Mouse (Mus musculus) heart, postnatal 0 days (tissue): ENCODE data around the gene Exoc3l.

Experiments used
- CTCF ChIP-seq: IDR thresholded peaks from 2 replicates; pipeline ENCODE4 v1.5.1; 2016; ENCODE audit warnings: antibody characterized with exemption, control low read depth, low read depth
- EP300 ChIP-seq: IDR thresholded peaks from 2 replicates; pipeline ENCODE4 v1.6.1; 2016; ENCODE audit warnings: antibody characterized with exemption, low read depth

DNA sequence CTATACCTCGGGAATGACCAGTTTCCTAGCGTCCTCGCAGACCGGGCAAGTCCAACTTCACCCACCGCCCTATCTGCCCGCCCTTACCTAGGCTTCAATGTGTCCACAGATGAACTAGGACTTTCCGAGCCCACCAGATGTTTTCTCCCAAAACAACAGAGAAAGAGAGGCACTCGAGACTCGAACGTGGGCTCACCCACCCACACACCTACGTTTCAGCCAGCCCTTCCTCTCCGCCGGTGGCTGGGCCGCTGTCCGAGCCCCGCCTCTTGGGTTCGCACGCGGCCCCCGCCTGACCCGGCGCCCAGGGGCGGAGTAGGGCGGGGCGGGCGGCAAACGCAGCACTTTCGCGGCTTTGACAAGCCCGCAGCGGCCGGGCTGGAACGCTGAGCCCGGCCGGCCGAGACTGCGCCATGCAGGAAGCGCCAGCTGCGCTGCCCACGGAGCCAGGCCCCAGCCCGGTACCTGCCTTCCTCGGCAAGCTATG is 26.4 kb downstream of the Exoc3l start, which contains the start of gene Hsf4:
- TF ChIP-seq CTCF (no peak), EP300 (no peak)
